Mouse (Mus musculus): ENCODE measurements around the gene Chmp4b.

The Chmp4b gene

GRCm38 (mm10) chr2:154642005-154642459, 9.5 kb upstream of the Chmp4b start:
- DNase-seq = no peak

GRCm38 (mm10) chr2:154642712-154643385, 8.7 kb upstream of the Chmp4b start:
- DNase-seq = no peak

GRCm38 (mm10) chr2:154646634-154647033, 4.9 kb upstream of the Chmp4b start:
- DNase-seq = no peak

GRCm38 (mm10) chr2:154648086-154648485, 3.4 kb upstream of the Chmp4b start:
- DNase-seq = no peak

GRCm38 (mm10) chr2:154650404-154650803, 1.1 kb upstream of the Chmp4b start:
- DNase-seq = no peak

- DNase-seq = no peak
These were observed 3.5 kb downstream of the Chmp4b start for GRCm38 (mm10) chr2:154654976-154655375.

- no peak for DNase-seq
These were observed 4.4 kb downstream of the Chmp4b start for GRCm38 (mm10) chr2:154655878-154656414.

GRCm38 (mm10) chr2:154656710-154657485, 5.4 kb downstream of the Chmp4b start:
- DNase-seq = peak; percentile 99

- no peak for DNase-seq
These were observed 6.2 kb downstream of the Chmp4b start for GRCm38 (mm10) chr2:154657486-154658237.

- DNase-seq = no peak
These were observed 7.6 kb downstream of the Chmp4b start for GRCm38 (mm10) chr2:154659070-154659469.

- no peak for DNase-seq
These were observed 8.1 kb downstream of the Chmp4b start for GRCm38 (mm10) chr2:154659531-154660074.

- DNase-seq = no peak
These were observed 17.2 kb downstream of the Chmp4b start for GRCm38 (mm10) chr2:154668680-154669079.

GRCm38 (mm10) chr2:154670106-154670505, 18.6 kb downstream of the Chmp4b start:
- peak; percentile 53 for DNase-seq

- no peak for DNase-seq
These were observed 19.2 kb downstream of the Chmp4b start for GRCm38 (mm10) chr2:154670741-154671140.

GRCm38 (mm10) chr2:154674008-154674407, 22.5 kb downstream of the Chmp4b start:
- DNase-seq = no peak

- peak; percentile 46 for DNase-seq
These were observed 25.4 kb downstream of the Chmp4b start for GRCm38 (mm10) chr2:154676653-154677609.

- peak; percentile 44 for DNase-seq
These were observed 26.2 kb downstream of the Chmp4b start for GRCm38 (mm10) chr2:154677651-154678139.

GRCm38 (mm10) chr2:154678995-154679394, 27.5 kb downstream of the Chmp4b start:
- DNase-seq = no peak

GRCm38 (mm10) chr2:154680337-154680736, 28.8 kb downstream of the Chmp4b start:
- no peak for DNase-seq

GRCm38 (mm10) chr2:154680941-154681340, 29.4 kb downstream of the Chmp4b start:
- DNase-seq = no peak

GRCm38 (mm10) chr2:154682712-154683111, 31.2 kb downstream of the Chmp4b start:
- no peak for DNase-seq
